Mouse (Mus musculus): ENCODE results near the gene Pax2.

DNA sequence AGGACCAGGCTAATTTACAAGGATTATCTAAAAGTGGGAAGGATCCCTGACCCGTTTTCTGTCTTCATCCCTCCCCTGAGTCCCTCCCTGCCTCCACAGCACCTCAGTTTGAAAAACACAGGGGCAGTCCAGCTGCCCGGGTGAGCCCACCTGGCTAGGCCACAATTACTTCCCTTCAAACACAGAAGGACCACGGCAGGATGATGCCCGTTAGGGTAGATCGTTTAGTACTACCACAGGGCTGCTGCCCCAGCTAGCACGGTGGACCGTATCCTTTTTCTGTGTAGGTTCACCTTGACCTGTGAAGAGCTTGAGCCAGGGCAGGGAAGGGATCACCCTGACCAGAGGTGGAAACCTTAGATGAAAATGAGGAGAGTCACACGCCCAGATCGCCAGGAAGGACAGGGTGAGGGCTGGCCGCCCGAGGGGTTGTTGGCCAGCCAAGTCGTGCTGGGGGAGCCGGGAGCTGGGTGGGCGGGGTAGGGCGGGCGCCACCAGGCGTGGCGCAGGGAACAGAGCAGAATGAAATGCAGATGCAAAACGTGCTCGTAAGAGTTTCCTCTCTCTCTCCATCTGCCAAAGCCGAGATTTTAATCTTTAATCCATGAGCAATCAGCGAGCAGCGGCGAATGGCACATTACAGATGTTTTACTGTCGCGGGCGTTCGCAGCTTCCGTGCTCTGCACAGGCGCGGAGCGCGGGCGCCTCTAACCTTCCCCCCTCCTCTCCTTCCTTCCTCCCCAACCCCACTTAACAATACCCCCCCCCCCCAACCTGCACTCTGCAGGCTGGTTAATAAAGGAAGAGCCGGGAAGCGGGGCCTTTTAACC, 32.0 kb upstream of the Pax2 start:
- TF ChIP-seq CTCF (IDR thresholded peaks at IDR 0.05; ENCODE audit: control insufficient read depth, insufficient read depth, insufficient replicate concordance, low read depth, low read length) (no peak), POLR2A (IDR thresholded peaks at IDR 0.05; ENCODE audit: control insufficient read depth, low read depth, low read length) (no peak)
